Mouse (Mus musculus) heart, embryonic 11.5 days (tissue): Measurements from ENCODE around the gene Gm49322. TPM values are rescaled to one million over a fixed set of nuclear protein-coding genes. Genes with fewer than 3 reads are reported as not detected.

ENCODE experiments used
- ATAC-seq: fragments of 200-750 bp; cut with Nextera tagmentation; replicated peaks from 2 replicates; pipeline ENCODE4 v1.8.0; 2017; ENCODE audit warnings: moderate library complexity; ENCODE audit not compliant: insufficient number of reproducible peaks, low FRiP score, low TSS enrichment
- H3K27ac ChIP-seq: fragments of 300-500 bp; sonication (generic); 2 replicates; pipeline ENCODE4 v1.5.1; 2014; ENCODE audit warnings: mild to moderate bottlenecking, low read depth, low read length
- H3K27me3 ChIP-seq: fragments of 300-500 bp; sonication (generic); 2 replicates; pipeline ENCODE4 v1.6.1; 2014; ENCODE audit warnings: mild to moderate bottlenecking, low read length, mixed read lengths; ENCODE audit not compliant: control insufficient read depth, insufficient read depth
- H3K36me3 ChIP-seq: fragments of 300-500 bp; sonication (generic); 2 replicates; pipeline ENCODE4 v1.6.1; 2014; ENCODE audit warnings: mild to moderate bottlenecking, low read length, moderate library complexity, mixed read lengths; ENCODE audit not compliant: control insufficient read depth, insufficient read depth
- H3K4me1 ChIP-seq: fragments of 300-500 bp; sonication (generic); 2 replicates; pipeline ENCODE4 v1.6.1; 2014; ENCODE audit warnings: low read length; ENCODE audit not compliant: control insufficient read depth, insufficient read depth
- H3K4me2 ChIP-seq: fragments of 300-500 bp; sonication (generic); 2 replicates; pipeline ENCODE4 v1.6.1; 2014; ENCODE audit warnings: mild to moderate bottlenecking, moderate library complexity
- H3K4me3 ChIP-seq: fragments of 300-500 bp; sonication (generic); 2 replicates; pipeline ENCODE4 v1.5.1; 2014; ENCODE audit warnings: low read depth, low read length
- H3K9ac ChIP-seq: fragments of 300-500 bp; sonication (generic); 2 replicates; pipeline ENCODE4 v1.6.1; 2014; ENCODE audit warnings: mild to moderate bottlenecking, low read depth, low read length, moderate library complexity
- H3K9me3 ChIP-seq: fragments of 300-500 bp; sonication (generic); replicated peaks from 2 replicates; pipeline ENCODE4 v1.6.1; 2016; ENCODE audit warnings: low read length; ENCODE audit not compliant: control insufficient read depth
- WGBS: fragments of 180-500 bp; shearing (Covaris S2); extraction: QIAGEN DNeasy Blood & Tissue Kit; methylation state at CpG from one replicate; pipeline ENCODE4 v1.1.7; 2014; ENCODE audit not compliant: insufficient replicate concordance; 5-methylcytosine and 5-hydroxymethylcytosine counted together
- microRNA-seq: library from miRNA; unstranded; fragments of <30 nt; microRNA quantifications from one replicate; pipeline ENCODE4, GENCODE M21; 2016; ENCODE audit warnings: borderline number of aligned reads
- polyA plus RNA-seq: library from polyadenylated mRNA; unstranded; fragments of >200 nt; fragmentation: Nextera tagmentation; extraction: Ambion mirVana; gene quantifications from 2 replicates; pipeline ENCODE4 v1.2.1, GENCODE M21; 2014

The Gm49322 gene
- polyA plus RNA-seq, 1 experiment from 2014 or later = 0.83 TPM

- no peak overlapping the region; the same call in 1 of the 2 replicates for H3K4me3 ChIP-seq
- no peak overlapping the region; the same call in 1 of the 2 replicates for H3K4me2 ChIP-seq
- WGBS = 63% methylated on average over 4 of the region's 4 CpGs
- H3K36me3 ChIP-seq = no peaks in the 10 kb centered on the region
- no peaks in the 10 kb centered on the region for H3K27me3 ChIP-seq
- H3K9ac ChIP-seq = no peak overlapping the region
- no peaks in the 10 kb centered on the region for H3K9me3 ChIP-seq
- no peak for ATAC-seq
- H3K4me1 ChIP-seq = peaks cover 28% of the 10 kb centered on the region
- no peak overlapping the region for H3K27ac ChIP-seq
Observed at GRCm38 (mm10) chr10:80658841-80659202, 53.0 kb downstream of the Gm49322 start.

- H3K27me3 ChIP-seq = no peaks in the 10 kb centered on the region
- no peak overlapping the region for H3K9ac ChIP-seq
- WGBS = 15% methylated on average over 10 of the region's 10 CpGs
- no peak overlapping the region for H3K27ac ChIP-seq
- no peak for ATAC-seq
- H3K4me2 ChIP-seq = peak overlapping the region; percentile 41
- peak overlapping the region; percentile 6; the same call in 1 of the 2 replicates for H3K4me3 ChIP-seq
- H3K4me1 ChIP-seq = peaks cover 31% of the 10 kb centered on the region
- no peaks in the 10 kb centered on the region for H3K36me3 ChIP-seq
- no peaks in the 10 kb centered on the region for H3K9me3 ChIP-seq
Observed at GRCm38 (mm10) chr10:80659213-80659612, 53.4 kb downstream of the Gm49322 start.

GRCm38 (mm10) chr10:80661149-80661548 lies 55.3 kb downstream of the Gm49322 start:
- no peak overlapping the region for H3K27ac ChIP-seq
- peaks cover 38% of the 10 kb centered on the region for H3K4me1 ChIP-seq
- H3K4me2 ChIP-seq = no peak overlapping the region
- no peak overlapping the region for H3K9ac ChIP-seq
- whole genome bisulfite sequencing = 37% methylated on average over 5 of the region's 5 CpGs
- peaks cover 2% of the 10 kb centered on the region; the same call in 1 of the 2 replicates for H3K36me3 ChIP-seq
- H3K27me3 ChIP-seq = no peaks in the 10 kb centered on the region
- no peak for ATAC-seq
- H3K4me3 ChIP-seq = no peak overlapping the region
- no peaks in the 10 kb centered on the region for H3K9me3 ChIP-seq

- Histone ChIP-seq H3K4me2 (peak overlapping the region; percentile 15; the same call in 1 of the 2 replicates), H3K9ac (0 out of 2 replicates have a peak overlapping the region, but pooled peaks have one; percentile 16), H3K27me3 (no peaks in the 10 kb centered on the region), H3K4me1 (peaks cover 37% of the 10 kb centered on the region), H3K27ac (peak overlapping the region; percentile 16; the same call in 1 of the 2 replicates), H3K36me3 (peaks cover 25% of the 10 kb centered on the region), H3K9me3 (no peaks in the 10 kb centered on the region), H3K4me3 (no peak overlapping the region)
- no peak for ATAC-seq
- 11% methylated on average over 5 of the region's 5 CpGs for whole genome bisulfite sequencing
Observed at GRCm38 (mm10) chr10:80663485-80664196, 57.8 kb downstream of the Gm49322 start.

GRCm38 (mm10) chr10:80664197-80665015 lies 58.6 kb downstream of the Gm49322 start:
- H3K4me3 ChIP-seq = no peak overlapping the region
- peaks cover 32% of the 10 kb centered on the region for H3K36me3 ChIP-seq
- peak overlapping the region; percentile 23; the same call in 1 of the 2 replicates for H3K9ac ChIP-seq
- peak; percentile 29; the same call in 1 of the 2 replicates for ATAC-seq
- H3K9me3 ChIP-seq = no peaks in the 10 kb centered on the region
- 27% methylated on average over 16 of the region's 16 CpGs for WGBS
- H3K27ac ChIP-seq = peak overlapping the region; percentile 16
- peaks cover 33% of the 10 kb centered on the region for H3K4me1 ChIP-seq
- no peaks in the 10 kb centered on the region for H3K27me3 ChIP-seq
- H3K4me2 ChIP-seq = peak overlapping the region; percentile 33

- H3K9ac ChIP-seq = 0 out of 2 replicates have a peak overlapping the region, but pooled peaks have one; percentile 16
Observed at GRCm38 (mm10) chr10:80665016-80665380, 59.2 kb downstream of the Gm49322 start.

More at GRCm38 (mm10) chr10:80665016-80665380, 59.2 kb downstream of the Gm49322 start:
- Histone ChIP-seq H3K4me1 (peaks cover 33% of the 10 kb centered on the region), H3K4me3 (no peak overlapping the region), H3K36me3 (peaks cover 37% of the 10 kb centered on the region), H3K27me3 (no peaks in the 10 kb centered on the region), H3K27ac (peak overlapping the region; percentile 16; the same call in 1 of the 2 replicates), H3K4me2 (peak overlapping the region; percentile 33), H3K9me3 (no peaks in the 10 kb centered on the region)
- peak; percentile 27; the same call in 1 of the 2 replicates for ATAC-seq
- WGBS = 10% methylated on average over 10 of the region's 10 CpGs

Small RNA genes lying within 50 kb of the gene (microRNA-seq; reads per million reads assigned to microRNA genes)
- gene Mir6912 = 0.20 reads per million

Other genes starting within 250 kb of the Gm49322 start
- gene Plk5, start 249.6 kb upstream of the Gm49322 start, polyA plus RNA-seq = not detected in 2 replicates
- gene Mex3d, start 218.4 kb upstream of the Gm49322 start, polyA plus RNA-seq = 4.0 and 6.4 TPM in 2 replicates
- gene Mbd3, start 206.5 kb upstream of the Gm49322 start, polyA plus RNA-seq = 151 and 171 TPM in 2 replicates
- gene Uqcr11, start 199.2 kb upstream of the Gm49322 start, polyA plus RNA-seq = 1,161 and 1,177 TPM in 2 replicates
- 66.1 and 69.8 TPM in 2 replicates for gene Tcf3, start 172.4 kb upstream of the Gm49322 start, polyA plus RNA-seq
- gene Onecut3, start 111.2 kb upstream of the Gm49322 start, polyA plus RNA-seq = 0.04 TPM in 1 of 2 replicates, not detected in the other
- gene Atp8b3, start 66.9 kb upstream of the Gm49322 start, polyA plus RNA-seq = 0.09 TPM in 1 of 2 replicates, not detected in the other
- gene Rexo1, start 44.5 kb upstream of the Gm49322 start, polyA plus RNA-seq = 18.0 and 18.1 TPM in 2 replicates
- 4.9 and 5.5 TPM in 2 replicates for gene Klf16, start 28.7 kb upstream of the Gm49322 start, polyA plus RNA-seq
- 94.3 and 100 TPM in 2 replicates for gene Abhd17a, start 15.7 kb upstream of the Gm49322 start, polyA plus RNA-seq
- gene Scamp4, start 3.1 kb upstream of the Gm49322 start, polyA plus RNA-seq = 76.9 and 78.1 TPM in 2 replicates
- 6.2 and 6.6 TPM in 2 replicates for gene Adat3, start 3.1 kb upstream of the Gm49322 start, polyA plus RNA-seq
- 64.6 and 67.6 TPM in 2 replicates for gene Csnk1g2, start 16.8 kb downstream of the Gm49322 start, polyA plus RNA-seq
- gene Btbd2, start 51.0 kb downstream of the Gm49322 start, polyA plus RNA-seq = 37.6 and 47.0 TPM in 2 replicates
- gene Mknk2, start 72.1 kb downstream of the Gm49322 start, polyA plus RNA-seq = 62.1 and 68.8 TPM in 2 replicates
- 38.9 and 39.0 TPM in 2 replicates for gene Mob3a, start 96.0 kb downstream of the Gm49322 start, polyA plus RNA-seq
- gene Izumo4, start 96.2 kb downstream of the Gm49322 start, polyA plus RNA-seq = 8.2 and 8.5 TPM in 2 replicates
- 51.5 and 59.3 TPM in 2 replicates for gene Ap3d1, start 136.2 kb downstream of the Gm49322 start, polyA plus RNA-seq
- gene Dot1l, start 149.2 kb downstream of the Gm49322 start, polyA plus RNA-seq = 23.1 and 27.3 TPM in 2 replicates
- 68.6 and 68.7 TPM in 2 replicates for gene Sf3a2, start 192.2 kb downstream of the Gm49322 start, polyA plus RNA-seq
- gene Plekhj1, start 192.6 kb downstream of the Gm49322 start, polyA plus RNA-seq = 89.0 and 97.7 TPM in 2 replicates
- gene Amh, start 199.2 kb downstream of the Gm49322 start, polyA plus RNA-seq = 0.11 TPM in 1 of 2 replicates, not detected in the other
- gene Jsrp1, start 207.5 kb downstream of the Gm49322 start, polyA plus RNA-seq = 8.0 and 10.0 TPM in 2 replicates
- 1,894 and 1,935 TPM in 2 replicates for gene Oaz1, start 220.6 kb downstream of the Gm49322 start, polyA plus RNA-seq
- gene Lingo3, start 238.0 kb downstream of the Gm49322 start, polyA plus RNA-seq = 0.14 TPM in 1 of 2 replicates, not detected in the other
- 201 and 218 TPM in 2 replicates for gene Lsm7, start 249.2 kb downstream of the Gm49322 start, polyA plus RNA-seq
- 22.9 and 26.3 TPM in 2 replicates for gene Sppl2b, start 249.3 kb downstream of the Gm49322 start, polyA plus RNA-seq